Mouse (Mus musculus): Measurements from ENCODE around the gene Cdkn1c. TPM values are rescaled to one million over a fixed set of nuclear protein-coding genes. Genes with fewer than 3 reads are reported as not detected.
A peak's percentile ranks its signal among the peaks of the same experiment; 100 is the strongest.

Gene Cdkn1c
- polyA plus RNA-seq, 2 experiments, result 71.0 to 161 TPM

- DNase-seq (ENCODE audit: low read depth in 3 of 3, low spot score in 3 of 3), result no peak
- TF ChIP-seq CTCF (IDR thresholded peaks at IDR 0.05; ENCODE audit: low read depth) (no peak), EP300 (IDR thresholded peaks at IDR 0.05; ENCODE audit: low read depth) (no peak)
- ATAC-seq (ENCODE audit: insufficient read depth), result 0 out of 2 replicates have a peak, but pooled peaks have one; percentile 26
- no peaks in the 10 kb centered on the region for H3K36me3 ChIP-seq (replicated peaks; ENCODE audit: control insufficient read depth, insufficient read depth, low read depth)
- H3K4me2 ChIP-seq (ENCODE audit: low read depth), result no peak overlapping the region
- 44% methylated on average over 4 of the region's 4 CpGs for WGBS (ENCODE audit: insufficient replicate concordance)
- H3K27me3 ChIP-seq (ENCODE audit: control insufficient read depth, insufficient read depth, low read length), result no peaks in the 10 kb centered on the region
- H3K4me1 ChIP-seq (replicated peaks; ENCODE audit: control insufficient read depth in 2 of 2, insufficient read depth in 2 of 2, low read length in 1 of 2), result no peaks in the 10 kb centered on the region; a peak in 1 of 4 replicates
- H3K9me3 ChIP-seq (ENCODE audit: control insufficient read depth, low read length), result no peaks in the 10 kb centered on the region
- H3K9ac ChIP-seq (replicated peaks), result no peak overlapping the region
- H3K4me3 ChIP-seq (ENCODE audit: insufficient read depth in 1 of 2, low read depth in 2 of 2, low read length in 2 of 2), result no peak overlapping the region
- no peak overlapping the region for H3K27ac ChIP-seq
Observed at GRCm38 (mm10) chr7:143419585-143420160, 41.2 kb downstream of the Cdkn1c start.

GRCm38 (mm10) chr7:143417875-143418274 is 43.0 kb downstream of the Cdkn1c start:
- Histone ChIP-seq H3K27me3 (ENCODE audit: control insufficient read depth, insufficient read depth, low read length) (no peaks in the 10 kb centered on the region), H3K36me3 (replicated peaks; ENCODE audit: control insufficient read depth, insufficient read depth, low read depth) (no peaks in the 10 kb centered on the region), H3K9me3 (ENCODE audit: control insufficient read depth, low read length) (no peaks in the 10 kb centered on the region), H3K27ac (no peak overlapping the region), H3K4me3 (ENCODE audit: insufficient read depth in 1 of 2, low read depth in 2 of 2, low read length in 2 of 2) (no peak overlapping the region), H3K9ac (replicated peaks) (no peak overlapping the region), H3K4me1 (replicated peaks; ENCODE audit: control insufficient read depth in 2 of 2, insufficient read depth in 2 of 2, low read length in 1 of 2) (peaks cover 0 to 2% of the 10 kb centered on the region in 2 experiments; a peak in 1 of 4 replicates), H3K4me2 (ENCODE audit: low read depth) (no peak overlapping the region)
- DNase-seq (ENCODE audit: low read depth in 3 of 3, low spot score in 3 of 3) (no peak), ATAC-seq (ENCODE audit: insufficient read depth) (no peak)
- 59% methylated on average over 5 of the region's 5 CpGs for WGBS (ENCODE audit: insufficient replicate concordance)
- TF ChIP-seq EP300 (IDR thresholded peaks at IDR 0.05; ENCODE audit: low read depth), result no peak
- no peak for TF ChIP-seq CTCF (IDR thresholded peaks at IDR 0.05; ENCODE audit: low read depth)

- 71% methylated on average over 12 of the region's 12 CpGs for WGBS (ENCODE audit: insufficient replicate concordance)
- no peak overlapping the region for H3K4me2 ChIP-seq (ENCODE audit: low read depth)
- H3K27me3 ChIP-seq (ENCODE audit: control insufficient read depth, insufficient read depth, low read length), result no peaks in the 10 kb centered on the region
- ATAC-seq (ENCODE audit: insufficient read depth) (no peak), DNase-seq (ENCODE audit: low read depth in 3 of 3, low spot score in 3 of 3) (no peak)
- no peak overlapping the region for H3K27ac ChIP-seq
- no peak overlapping the region for H3K4me3 ChIP-seq (ENCODE audit: insufficient read depth in 1 of 2, low read depth in 2 of 2, low read length in 2 of 2)
- H3K9ac ChIP-seq (replicated peaks), result no peak overlapping the region
- no peaks in the 10 kb centered on the region for H3K9me3 ChIP-seq (ENCODE audit: control insufficient read depth, low read length)
- peaks cover 0 to 2% of the 10 kb centered on the region in 2 experiments; a peak in 1 of 4 replicates for H3K4me1 ChIP-seq (replicated peaks; ENCODE audit: control insufficient read depth in 2 of 2, insufficient read depth in 2 of 2, low read length in 1 of 2)
- TF ChIP-seq CTCF (IDR thresholded peaks at IDR 0.05; ENCODE audit: low read depth) (no peak), EP300 (IDR thresholded peaks at IDR 0.05; ENCODE audit: low read depth) (no peak)
- H3K36me3 ChIP-seq (replicated peaks; ENCODE audit: control insufficient read depth, insufficient read depth, low read depth), result no peaks in the 10 kb centered on the region
Observed at GRCm38 (mm10) chr7:143416406-143416805, 44.4 kb downstream of the Cdkn1c start.

- Histone ChIP-seq H3K9me3 (ENCODE audit: control insufficient read depth, low read length) (no peaks in the 10 kb centered on the region), H3K27ac (no peak overlapping the region), H3K36me3 (replicated peaks; ENCODE audit: control insufficient read depth, insufficient read depth, low read depth) (no peaks in the 10 kb centered on the region), H3K9ac (replicated peaks) (no peak overlapping the region), H3K4me1 (replicated peaks; ENCODE audit: control insufficient read depth in 2 of 2, insufficient read depth in 2 of 2, low read length in 1 of 2) (peaks cover 0 to 2% of the 10 kb centered on the region in 2 experiments; a peak in 1 of 4 replicates), H3K4me2 (ENCODE audit: low read depth) (no peak overlapping the region), H3K27me3 (ENCODE audit: control insufficient read depth, insufficient read depth, low read length) (no peaks in the 10 kb centered on the region), H3K4me3 (ENCODE audit: insufficient read depth in 1 of 2, low read depth in 2 of 2, low read length in 2 of 2) (no peak overlapping the region)
- WGBS (ENCODE audit: insufficient replicate concordance), result 18% methylated on average over 4 of the region's 4 CpGs
- DNase-seq (ENCODE audit: low read depth in 3 of 3, low spot score in 3 of 3) (no peak), ATAC-seq (ENCODE audit: insufficient read depth) (no peak)
- TF ChIP-seq EP300 (IDR thresholded peaks at IDR 0.05; ENCODE audit: low read depth), result no peak
- no peak for TF ChIP-seq CTCF (IDR thresholded peaks at IDR 0.05; ENCODE audit: low read depth)
Observed at GRCm38 (mm10) chr7:143415070-143415469, 45.8 kb downstream of the Cdkn1c start.

- H3K9ac ChIP-seq (replicated peaks), result no peak overlapping the region
- H3K4me2 ChIP-seq (ENCODE audit: low read depth), result no peak overlapping the region
- no peak for ATAC-seq (ENCODE audit: insufficient read depth)
- H3K36me3 ChIP-seq (replicated peaks; ENCODE audit: control insufficient read depth, insufficient read depth, low read depth), result no peaks in the 10 kb centered on the region
- TF ChIP-seq CTCF (IDR thresholded peaks at IDR 0.05; ENCODE audit: low read depth) (no peak), EP300 (IDR thresholded peaks at IDR 0.05; ENCODE audit: low read depth) (no peak)
- no peak overlapping the region for H3K27ac ChIP-seq
- H3K4me3 ChIP-seq (ENCODE audit: insufficient read depth in 1 of 2, low read depth in 2 of 2, low read length in 2 of 2), result no peak overlapping the region
- DNase-seq (ENCODE audit: low read depth in 3 of 3, low spot score in 3 of 3), result no peak
- WGBS (ENCODE audit: insufficient replicate concordance), result 49% methylated on average over 6 of the region's 6 CpGs
- H3K27me3 ChIP-seq (ENCODE audit: control insufficient read depth, insufficient read depth, low read length), result no peaks in the 10 kb centered on the region
- 0 out of 4 replicates have a peak, but pooled peaks cover 0 to 2% of the 10 kb centered on the region in 2 experiments for H3K4me1 ChIP-seq (replicated peaks; ENCODE audit: control insufficient read depth in 2 of 2, insufficient read depth in 2 of 2, low read length in 1 of 2)
- no peaks in the 10 kb centered on the region for H3K9me3 ChIP-seq (ENCODE audit: control insufficient read depth, low read length)
Observed at GRCm38 (mm10) chr7:143412606-143413005, 48.2 kb downstream of the Cdkn1c start.

All from liver, embryonic 14.5 days (tissue).